11 mouse cellular contexts compared by ENCODE assay signal in the genomic region with DNA sequence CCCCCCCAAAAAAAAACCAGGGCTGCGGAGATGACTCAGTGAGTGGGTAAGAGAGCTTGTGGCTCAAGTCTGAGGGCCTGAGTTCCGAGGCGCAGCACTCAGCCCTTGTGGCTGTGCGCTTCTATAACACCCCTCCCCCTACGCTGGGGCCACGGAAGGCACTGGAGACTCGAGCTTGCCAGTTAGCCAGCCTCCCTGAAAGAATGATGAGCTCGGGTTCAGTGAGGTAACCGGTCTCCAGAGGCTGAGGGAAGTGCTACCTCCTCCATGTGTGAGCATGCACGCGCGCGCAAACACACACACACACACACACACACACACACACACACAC.
A peak's percentile ranks its signal among the peaks of the same experiment; 100 is the strongest.
DNase-seq lines count a peak whose midpoint lies in the region; ATAC-seq and TF ChIP-seq lines count a peak whose summit lies in the region.
"Had no signal": no experiment of that assay in that cellular context is flagged by ENCODE, and none has a peak within 500 bp of the region (broad histone marks: within the 10 kb centered on the region; RNA-seq: fewer than 3 reads in every experiment).

No protein-coding gene starts in this region.

- TF ChIP-seq CTCF in forebrain, postnatal 0 days (IDR thresholded peaks at IDR 0.05; ENCODE audit: low read depth), result no peak

- H3K9ac ChIP-seq in heart, embryonic 14.5 days (ENCODE audit: low read length), result no peak overlapping the region
- no peak overlapping the region for H3K9ac ChIP-seq in forebrain, postnatal 0 days
- H3K9ac ChIP-seq in midbrain, embryonic 14.5 days (replicated peaks; ENCODE audit: low read length), result no peak overlapping the region

- ATAC-seq in heart, embryonic 14.5 days (ENCODE audit: insufficient number of reproducible peaks, insufficient read depth, low FRiP score, low read depth), result no peak
- peak; percentile 27 for ATAC-seq in forebrain, postnatal 0 days
- peak; percentile 66; the same call in 1 of the 2 replicates for ATAC-seq in midbrain, embryonic 14.5 days (ENCODE audit: low FRiP score, low TSS enrichment)
- ATAC-seq in megakaryocyte, adult 5-6 weeks (ENCODE audit: poor library complexity, severe bottlenecking), result no peak

- H3K4me2 ChIP-seq in heart, embryonic 14.5 days (ENCODE audit: low read length), result peak overlapping the region; percentile 29; the same call in 1 of the 2 replicates
- H3K4me2 ChIP-seq in forebrain, postnatal 0 days (ENCODE audit: low read depth), result peak overlapping the region; percentile 21
- H3K4me2 ChIP-seq in midbrain, embryonic 14.5 days (ENCODE audit: low read length), result peak overlapping the region; percentile 36

- no peak overlapping the region for H3K4me3 ChIP-seq in heart, embryonic 14.5 days (ENCODE audit: control insufficient read depth in 1 of 2, insufficient read depth in 1 of 2, low read depth in 1 of 2, low read length in 2 of 2)
- H3K4me3 ChIP-seq in forebrain, postnatal 0 days (ENCODE audit: low read depth, low read length), result no peak overlapping the region
- no peak overlapping the region for H3K4me3 ChIP-seq in midbrain, embryonic 14.5 days (replicated peaks; ENCODE audit: low read depth, low read length)
- H3K4me3 ChIP-seq: layer of hippocampus, adult 2 months had no signal

- H3K27me3 ChIP-seq in heart, embryonic 14.5 days (ENCODE audit: control insufficient read depth, insufficient read depth, low read length), result peaks cover 4% of the 10 kb centered on the region; the same call in 1 of the 2 replicates
- H3K27me3 ChIP-seq in forebrain, postnatal 0 days (ENCODE audit: insufficient read depth, low read length), result no peaks in the 10 kb centered on the region
- H3K27me3 ChIP-seq in midbrain, embryonic 14.5 days (ENCODE audit: control insufficient read depth, insufficient read depth, low read length), result no peaks in the 10 kb centered on the region
- H3K27me3 ChIP-seq: CH12.LX had no signal

- WGBS in heart, embryonic 14.5 days, result 17% methylated on average over 13 of the region's 13 CpGs
- 10% methylated on average over 13 of the region's 13 CpGs for WGBS in forebrain, postnatal 0 days
- WGBS in midbrain, embryonic 14.5 days, result 14% methylated on average over 13 of the region's 13 CpGs

- H3K27ac ChIP-seq in heart, embryonic 14.5 days (replicated peaks in 1 of 2; ENCODE audit: control insufficient read depth in 1 of 2, insufficient read depth in 1 of 2, low read depth in 2 of 2, low read length in 2 of 2), result no peak overlapping the region
- H3K27ac ChIP-seq in forebrain, postnatal 0 days (ENCODE audit: low read depth, low read length), result peak overlapping the region; percentile 68
- H3K27ac ChIP-seq in midbrain, embryonic 14.5 days (replicated peaks; ENCODE audit: low read depth, low read length), result peak overlapping the region; percentile 67
- H3K27ac ChIP-seq: layer of hippocampus, adult 2 months had no signal

- H3K36me3 ChIP-seq in heart, embryonic 14.5 days (ENCODE audit: control insufficient read depth, insufficient read depth, low read length), result no peaks in the 10 kb centered on the region
- H3K36me3 ChIP-seq in forebrain, postnatal 0 days (ENCODE audit: insufficient read depth), result no peaks in the 10 kb centered on the region
- no peaks in the 10 kb centered on the region for H3K36me3 ChIP-seq in midbrain, embryonic 14.5 days (ENCODE audit: control insufficient read depth, insufficient read depth, low read length)

- DNase-seq in heart, postnatal 14 days, result no peak
- DNase-seq in embryo, embryonic 10 days (ENCODE audit: low spot score), result peak; percentile 81
- DNase-seq in forebrain, postnatal 0 days, result no peak
- DNase-seq in midbrain, embryonic 14.5 days, result peak; percentile 70
- no peak for DNase-seq in gastrocnemius, postnatal 14 days
- DNase-seq in left cerebral cortex, adult 18-20 months (ENCODE audit: low spot score in 2 of 2), result no peak
- DNase-seq: right cerebral cortex, postnatal 25 days had no signal

- intact Hi-C loops in heart, postnatal 14 days (cut with DNase I), result no loop called here
- intact Hi-C loops in gastrocnemius, postnatal 14 days (cut with DNase I; ENCODE audit: low total_unique reads), result no loop called here

- no peaks in the 10 kb centered on the region for H3K9me3 ChIP-seq in heart, embryonic 14.5 days (ENCODE audit: control insufficient read depth, low read length)
- H3K9me3 ChIP-seq in forebrain, postnatal 0 days (ENCODE audit: low read length), result no peaks in the 10 kb centered on the region
- no peaks in the 10 kb centered on the region for H3K9me3 ChIP-seq in midbrain, embryonic 14.5 days (ENCODE audit: control insufficient read depth, low read length)

- H3K4me1 ChIP-seq in heart, embryonic 14.5 days (ENCODE audit: control insufficient read depth in 2 of 2, insufficient read depth in 2 of 2, low read length in 2 of 2), result peaks cover 2 to 6% of the 10 kb centered on the region in 2 experiments
- H3K4me1 ChIP-seq in forebrain, postnatal 0 days (ENCODE audit: insufficient read depth), result 0 out of 2 replicates have a peak, but pooled peaks cover 16% of the 10 kb centered on the region
- H3K4me1 ChIP-seq in midbrain, embryonic 14.5 days (ENCODE audit: control insufficient read depth, insufficient read depth, low read length), result peaks cover 23% of the 10 kb centered on the region

Comparison
In these comparisons a context has a peak if more than half of its experiments do, and no peak if none do; other contexts are left out.
1. ATAC-seq: peak in forebrain, postnatal 0 days (single experiment) and midbrain, embryonic 14.5 days (single experiment); none in heart, embryonic 14.5 days (single experiment) and megakaryocyte, adult 5-6 weeks (single experiment).
2. H3K27ac ChIP-seq: peak in forebrain, postnatal 0 days (single experiment) and midbrain, embryonic 14.5 days (single experiment); none in heart, embryonic 14.5 days (0 of 2).
3. DNase-seq: peak in embryo, embryonic 10 days (single experiment) and midbrain, embryonic 14.5 days (single experiment); none in heart, postnatal 14 days (0 of 2), forebrain, postnatal 0 days (single experiment), gastrocnemius, postnatal 14 days (single experiment) and left cerebral cortex, adult 18-20 months (0 of 2).
4. Peak in every context shown above with its lines, with median percentiles within 50 percentile points of each other: H3K4me2 ChIP-seq.